Mouse (Mus musculus): ENCODE measurements around the gene Ppp1r32.

Gene Ppp1r32

GRCm38 (mm10) chr19:10469171-10469658 is 13.5 kb downstream of the Ppp1r32 start:
- in situ Hi-C loops (cut with MboI; ENCODE audit: low pct_unique_long_range_greater_than_20kb in 1 of 2, low sequenced_read_pairs in 2 of 2, unreplicated experiment in 1 of 2) = no loop called here

GRCm38 (mm10) chr19:10464427-10464826 is 18.3 kb downstream of the Ppp1r32 start:
- in situ Hi-C loops (cut with MboI; ENCODE audit: low pct_unique_long_range_greater_than_20kb in 1 of 2, low sequenced_read_pairs in 2 of 2, unreplicated experiment in 1 of 2) = no loop called here

- in situ Hi-C loops (cut with MboI; ENCODE audit: low pct_unique_long_range_greater_than_20kb in 1 of 2, low sequenced_read_pairs in 2 of 2, unreplicated experiment in 1 of 2) = no loop called here
Observed at GRCm38 (mm10) chr19:10461584-10461983, 21.1 kb downstream of the Ppp1r32 start.

- in situ Hi-C loops (cut with MboI; ENCODE audit: low pct_unique_long_range_greater_than_20kb in 1 of 2, low sequenced_read_pairs in 2 of 2, unreplicated experiment in 1 of 2) = no loop called here
Observed at GRCm38 (mm10) chr19:10459907-10460306, 22.8 kb downstream of the Ppp1r32 start.

- in situ Hi-C loops (cut with MboI; ENCODE audit: low pct_unique_long_range_greater_than_20kb in 1 of 2, low sequenced_read_pairs in 2 of 2, unreplicated experiment in 1 of 2) = no loop called here
Observed at GRCm38 (mm10) chr19:10458096-10458495, 24.6 kb downstream of the Ppp1r32 start.

- in situ Hi-C loops (cut with MboI; ENCODE audit: low pct_unique_long_range_greater_than_20kb in 1 of 2, low sequenced_read_pairs in 2 of 2, unreplicated experiment in 1 of 2) = no loop called here
Observed at GRCm38 (mm10) chr19:10457484-10457800, 25.3 kb downstream of the Ppp1r32 start.

GRCm38 (mm10) chr19:10456752-10457483 is 25.8 kb downstream of the Ppp1r32 start, which contains the start of gene Lrrc10b:
TSS of gene Lrrc10b (minus strand) at chr19:10457473.
- in situ Hi-C loops (cut with MboI; ENCODE audit: low pct_unique_long_range_greater_than_20kb in 1 of 2, low sequenced_read_pairs in 2 of 2, unreplicated experiment in 1 of 2) = no loop called here

GRCm38 (mm10) chr19:10455437-10455806 is 27.3 kb downstream of the Ppp1r32 start:
- in situ Hi-C loops (cut with MboI; ENCODE audit: low pct_unique_long_range_greater_than_20kb in 1 of 2, low sequenced_read_pairs in 2 of 2, unreplicated experiment in 1 of 2) = no loop called here

- in situ Hi-C loops (cut with MboI; ENCODE audit: low pct_unique_long_range_greater_than_20kb in 1 of 2, low sequenced_read_pairs in 2 of 2, unreplicated experiment in 1 of 2) = loop anchor here (5.0 kb wide), 2 partner anchors 32 to 37 kb away; no protein-coding TSS in a partner anchor
Observed at GRCm38 (mm10) chr19:10454718-10455436, 27.9 kb downstream of the Ppp1r32 start.

GRCm38 (mm10) chr19:10449708-10450107 is 33.0 kb downstream of the Ppp1r32 start:
- in situ Hi-C loops (cut with MboI; ENCODE audit: low pct_unique_long_range_greater_than_20kb in 1 of 2, low sequenced_read_pairs in 2 of 2, unreplicated experiment in 1 of 2) = loop anchor here (5.0 to 25.0 kb wide), 3 partner anchors 38 to 112 kb away; no protein-coding TSS in a partner anchor

GRCm38 (mm10) chr19:10449190-10449589 is 33.5 kb downstream of the Ppp1r32 start:
- in situ Hi-C loops (cut with MboI; ENCODE audit: low pct_unique_long_range_greater_than_20kb in 1 of 2, low sequenced_read_pairs in 2 of 2, unreplicated experiment in 1 of 2) = loop anchor here in 1 of 2 experiments (25.0 kb wide), 1 partner anchor 112 kb away; no protein-coding TSS in a partner anchor

- in situ Hi-C loops (cut with MboI; ENCODE audit: low pct_unique_long_range_greater_than_20kb in 1 of 2, low sequenced_read_pairs in 2 of 2, unreplicated experiment in 1 of 2) = loop anchor here in 1 of 2 experiments (25.0 kb wide), 1 partner anchor 111 kb away; no protein-coding TSS in a partner anchor
Observed at GRCm38 (mm10) chr19:10448275-10448674, 34.5 kb downstream of the Ppp1r32 start.

GRCm38 (mm10) chr19:10444685-10445369 is 37.9 kb downstream of the Ppp1r32 start:
- in situ Hi-C loops (cut with MboI; ENCODE audit: low pct_unique_long_range_greater_than_20kb in 1 of 2, low sequenced_read_pairs in 2 of 2, unreplicated experiment in 1 of 2) = loop anchor here in 1 of 2 experiments (25.0 kb wide), 1 partner anchor 108 kb away; no protein-coding TSS in a partner anchor

GRCm38 (mm10) chr19:10437521-10437920 is 45.2 kb downstream of the Ppp1r32 start:
- in situ Hi-C loops (cut with MboI; ENCODE audit: low pct_unique_long_range_greater_than_20kb in 1 of 2, low sequenced_read_pairs in 2 of 2, unreplicated experiment in 1 of 2) = loop anchor here (10.0 to 25.0 kb wide), 2 partner anchors 93 to 100 kb away; no protein-coding TSS in a partner anchor

- in situ Hi-C loops (cut with MboI; ENCODE audit: low pct_unique_long_range_greater_than_20kb in 1 of 2, low sequenced_read_pairs in 2 of 2, unreplicated experiment in 1 of 2) = loop anchor here (10.0 to 25.0 kb wide), 2 partner anchors 92 to 99 kb away; no protein-coding TSS in a partner anchor
Observed at GRCm38 (mm10) chr19:10436726-10437125, 46.0 kb downstream of the Ppp1r32 start.

GRCm38 (mm10) chr19:10435908-10436307 is 46.8 kb downstream of the Ppp1r32 start:
- in situ Hi-C loops (cut with MboI; ENCODE audit: low pct_unique_long_range_greater_than_20kb in 1 of 2, low sequenced_read_pairs in 2 of 2, unreplicated experiment in 1 of 2) = loop anchor here (10.0 to 25.0 kb wide), 2 partner anchors 91 to 99 kb away; no protein-coding TSS in a partner anchor

- in situ Hi-C loops (cut with MboI; ENCODE audit: low pct_unique_long_range_greater_than_20kb in 1 of 2, low sequenced_read_pairs in 2 of 2, unreplicated experiment in 1 of 2) = loop anchor here (10.0 to 25.0 kb wide), 2 partner anchors 90 to 98 kb away; no protein-coding TSS in a partner anchor
Observed at GRCm38 (mm10) chr19:10434927-10435326, 47.8 kb downstream of the Ppp1r32 start.

GRCm38 (mm10) chr19:10433879-10434540 is 48.7 kb downstream of the Ppp1r32 start:
- in situ Hi-C loops (cut with MboI; ENCODE audit: low pct_unique_long_range_greater_than_20kb in 1 of 2, low sequenced_read_pairs in 2 of 2, unreplicated experiment in 1 of 2) = loop anchor here (10.0 to 25.0 kb wide), 2 partner anchors 89 to 97 kb away; no protein-coding TSS in a partner anchor
